Comparison of ENCODE assay signal across 16 mouse cellular contexts in genomic region chr6:32961477-32961876, GRCm38 (mm10).
A peak's percentile ranks its signal among the peaks of the same experiment; 100 is the strongest.
DNase-seq lines count a peak whose midpoint lies in the region; TF ChIP-seq lines count a peak whose summit lies in the region.
"Had no signal": no experiment of that assay in that cellular context is flagged by ENCODE, and none has a peak within 500 bp of the region (broad histone marks: within the 10 kb centered on the region; RNA-seq: fewer than 3 reads in every experiment).

No protein-coding gene starts in this region.

- TF ChIP-seq POLR2A in brain, embryonic 14.5 days (IDR thresholded peaks at IDR 0.05; ENCODE audit: borderline replicate concordance, extremely low read depth, insufficient read depth, insufficient read length, poor library complexity, severe bottlenecking): no peak

- peak; percentile 46 for DNase-seq in kidney, adult 9 months
- DNase-seq in kidney, postnatal 4 days: no peak
- peak; percentile 15 to 28 for DNase-seq in kidney, postnatal 36 days
- no peak for DNase-seq in kidney, postnatal 14 days
- peak; percentile 62 for DNase-seq in brain, embryonic 14.5 days (ENCODE audit: low read depth)
- no peak for DNase-seq in spleen, adult 18-20 months
- DNase-seq: adrenal gland, postnatal 10 days; B cell, adult 2 months; cerebellum, adult 11 months; cerebellum, adult 2 months; cerebellum, adult 9-11 months; cerebellum, postnatal 25 days; gastrocnemius, postnatal 25 days; heart, adult 18-20 months; heart, postnatal 10 days; heart, postnatal 36 days had no signal

- no peak for TF ChIP-seq CTCF in brain, embryonic 14.5 days (IDR thresholded peaks at IDR 0.05; ENCODE audit: borderline replicate concordance, extremely low read depth, insufficient read depth, insufficient read length)

Comparison
In these comparisons a context has a peak if more than half of its experiments do, and no peak if none do; other contexts are left out.
1. DNase-seq: peak in kidney, adult 9 months (single experiment), kidney, postnatal 36 days (2 of 2) and brain, embryonic 14.5 days (single experiment); none in kidney, postnatal 4 days (0 of 2), kidney, postnatal 14 days (single experiment) and spleen, adult 18-20 months (0 of 2).